Mouse (Mus musculus) embryo, embryonic 11.5 days (tissue): ENCODE data around the gene Ror1.

Source experiments
- DNase-seq: peaks from one replicate; pipeline ENCODE4 v3.0.0-alpha.2; 2012; ENCODE audit warnings: low read depth, low spot score

Ror1 gene

GRCm38 (mm10) chr4:100160156-100160555 lies 64.6 kb downstream of the Ror1 start:
- no peak for DNase-seq

GRCm38 (mm10) chr4:100165790-100166189 lies 70.2 kb downstream of the Ror1 start:
- DNase-seq: no peak

- DNase-seq: no peak
Observed at GRCm38 (mm10) chr4:100166871-100167270, 71.3 kb downstream of the Ror1 start.

GRCm38 (mm10) chr4:100169683-100170082 lies 74.1 kb downstream of the Ror1 start:
- no peak for DNase-seq

GRCm38 (mm10) chr4:100170161-100170650 lies 74.6 kb downstream of the Ror1 start:
- peak; percentile 41 for DNase-seq

- DNase-seq: peak; percentile 9
Observed at GRCm38 (mm10) chr4:100170743-100171142, 75.2 kb downstream of the Ror1 start.

GRCm38 (mm10) chr4:100171483-100171898 lies 75.9 kb downstream of the Ror1 start:
- DNase-seq: peak; percentile 40

GRCm38 (mm10) chr4:100175594-100175993 lies 80.0 kb downstream of the Ror1 start:
- no peak for DNase-seq

GRCm38 (mm10) chr4:100178316-100178715 lies 82.7 kb downstream of the Ror1 start:
- no peak for DNase-seq

- DNase-seq: no peak
Observed at GRCm38 (mm10) chr4:100181676-100182075, 86.1 kb downstream of the Ror1 start.

GRCm38 (mm10) chr4:100186781-100187180 lies 91.2 kb downstream of the Ror1 start:
- DNase-seq: no peak

GRCm38 (mm10) chr4:100187563-100188200 lies 92.1 kb downstream of the Ror1 start:
- no peak for DNase-seq

GRCm38 (mm10) chr4:100188201-100188699 lies 92.7 kb downstream of the Ror1 start:
- DNase-seq: no peak

- DNase-seq: no peak
Observed at GRCm38 (mm10) chr4:100191483-100191882, 95.9 kb downstream of the Ror1 start.

- no peak for DNase-seq
Observed at GRCm38 (mm10) chr4:100194136-100194535, 98.5 kb downstream of the Ror1 start.

- no peak for DNase-seq
Observed at GRCm38 (mm10) chr4:100196255-100196793, 100.7 kb downstream of the Ror1 start.

GRCm38 (mm10) chr4:100198275-100198674 lies 102.7 kb downstream of the Ror1 start:
- DNase-seq: no peak

- DNase-seq: no peak
Observed at GRCm38 (mm10) chr4:100201322-100201721, 105.7 kb downstream of the Ror1 start.

- DNase-seq: no peak
Observed at GRCm38 (mm10) chr4:100203066-100203465, 107.5 kb downstream of the Ror1 start.

- DNase-seq: peak; percentile 20
Observed at GRCm38 (mm10) chr4:100203688-100204087, 108.1 kb downstream of the Ror1 start.

- no peak for DNase-seq
Observed at GRCm38 (mm10) chr4:100204381-100204780, 108.8 kb downstream of the Ror1 start.

- DNase-seq: no peak
Observed at GRCm38 (mm10) chr4:100208081-100208480, 112.5 kb downstream of the Ror1 start.

GRCm38 (mm10) chr4:100209106-100209505 lies 113.5 kb downstream of the Ror1 start:
- DNase-seq: no peak
